Mouse (Mus musculus) 416B (cell line): Measurements from ENCODE around the gene Bcr.

Source experiments
- DNase-seq: peaks from one replicate; pipeline ENCODE4 v3.0.0; 2011; ENCODE audit warnings: low read depth

The Bcr gene

DNA sequence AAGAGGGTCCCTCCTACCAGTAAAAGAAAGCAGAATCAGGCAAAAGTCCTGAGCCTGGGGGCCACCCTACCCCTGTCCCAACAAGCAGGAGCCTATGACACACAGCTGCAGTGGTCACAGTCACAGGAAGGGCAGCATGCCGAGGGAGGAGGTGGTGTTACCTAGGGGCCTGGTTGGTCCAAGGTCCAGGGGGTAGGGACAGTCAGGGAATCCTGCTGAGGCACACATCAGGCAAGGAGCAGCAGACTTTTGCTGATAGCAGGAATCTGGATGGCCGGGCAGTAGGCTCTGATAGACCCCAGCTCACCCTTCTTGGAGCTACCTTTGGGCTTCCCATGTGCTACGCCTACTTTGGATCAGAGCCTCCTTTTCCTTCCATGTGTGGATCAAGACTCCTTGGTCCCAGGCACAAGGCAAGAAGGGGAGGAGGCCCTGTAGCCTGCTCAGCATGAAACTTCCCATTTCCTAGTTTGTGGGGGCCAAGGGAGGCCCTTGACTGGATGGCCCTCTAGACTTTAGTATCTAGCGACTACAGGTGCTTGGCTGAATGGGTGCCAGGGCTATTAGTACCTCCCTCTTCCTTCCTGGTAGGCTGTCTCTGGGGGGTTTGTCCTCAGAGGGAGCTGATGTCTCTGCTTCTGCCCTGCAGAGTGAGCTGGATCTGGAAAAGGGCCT lies 70.1 kb downstream of the Bcr start:
- DNase-seq = no peak

DNA sequence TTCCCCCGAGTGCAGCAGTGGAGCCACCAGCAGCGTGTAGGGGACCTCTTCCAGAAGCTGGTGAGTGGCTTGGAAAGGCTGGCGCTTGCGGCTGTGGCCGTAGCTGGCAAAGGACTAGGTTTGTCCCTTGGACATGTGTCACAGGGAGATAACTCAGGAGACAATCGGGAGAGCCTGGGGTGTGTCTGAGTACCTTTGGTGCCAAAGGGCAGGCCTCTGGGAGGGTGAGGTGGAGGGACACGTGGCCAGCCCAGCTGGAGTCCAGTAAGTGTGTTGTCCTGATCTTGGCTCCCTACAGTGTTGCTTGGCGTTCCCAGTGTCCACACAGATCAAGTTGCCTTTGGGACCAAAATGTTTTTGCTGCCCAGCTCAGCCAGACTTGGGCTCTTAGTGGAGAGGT lies 71.2 kb downstream of the Bcr start:
- no peak for DNase-seq

DNA sequence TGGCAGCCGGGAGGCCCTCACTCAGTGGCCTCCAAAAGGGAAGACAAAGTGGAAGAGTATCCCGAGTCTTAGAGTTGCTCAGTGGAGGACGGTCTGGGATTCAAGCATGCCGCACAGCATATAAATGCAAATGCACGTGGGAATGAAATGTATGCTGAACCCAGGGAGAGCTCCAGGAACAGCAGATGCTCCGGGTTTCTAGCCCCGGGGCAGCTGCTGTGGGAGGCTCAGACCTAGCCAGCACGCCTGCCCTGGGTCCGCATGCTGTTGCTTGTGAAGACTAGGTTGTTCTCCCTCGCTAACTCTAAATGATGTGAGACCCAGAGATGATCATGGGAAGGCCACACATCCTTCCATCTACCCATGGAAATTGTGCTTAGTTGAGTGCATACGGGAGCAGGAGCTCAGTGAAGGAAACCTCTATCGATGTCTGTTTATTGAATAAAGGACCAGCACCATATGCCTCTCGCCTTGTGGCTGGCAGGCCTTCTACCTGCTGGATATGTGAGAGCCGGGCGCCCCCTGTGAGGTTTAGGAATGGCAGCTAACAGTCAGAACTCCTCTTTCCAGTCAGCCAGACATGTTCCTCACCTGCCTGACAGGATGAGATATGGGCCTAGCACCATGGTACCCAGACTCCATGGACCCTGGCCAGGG lies 74.6 kb downstream of the Bcr start:
- DNase-seq = no peak

DNA sequence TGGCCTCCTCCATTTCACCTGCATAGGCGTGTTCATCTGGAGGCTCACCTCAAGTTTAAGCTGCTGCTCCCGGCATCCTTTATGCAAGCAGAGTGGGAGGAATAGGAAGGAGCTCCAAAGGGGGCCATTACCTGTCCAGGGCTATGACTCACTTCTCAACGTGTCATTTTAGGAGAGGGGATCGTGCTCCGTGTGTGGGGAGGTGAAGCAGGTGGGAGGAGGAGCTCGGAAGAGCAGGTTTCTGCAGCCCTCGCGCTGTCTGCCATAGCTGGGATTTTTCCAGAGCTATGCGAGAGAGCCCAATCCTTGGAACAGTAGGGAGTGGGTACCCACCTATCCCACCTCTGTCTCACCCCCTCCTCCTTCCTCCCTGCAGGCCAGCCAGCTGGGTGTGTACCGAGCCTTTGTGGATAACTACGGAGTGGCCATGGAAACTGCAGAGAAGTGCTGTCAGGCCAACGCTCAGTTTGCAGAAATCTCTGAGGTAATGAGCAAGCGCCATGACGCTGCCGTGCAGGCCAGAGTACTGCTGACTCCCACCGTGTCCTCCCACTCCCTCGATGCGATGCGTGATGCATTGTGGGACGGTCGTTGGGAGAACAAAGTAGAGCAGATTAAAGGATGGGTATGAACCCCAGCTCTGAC lies 75.2 kb downstream of the Bcr start:
- DNase-seq = no peak

DNA sequence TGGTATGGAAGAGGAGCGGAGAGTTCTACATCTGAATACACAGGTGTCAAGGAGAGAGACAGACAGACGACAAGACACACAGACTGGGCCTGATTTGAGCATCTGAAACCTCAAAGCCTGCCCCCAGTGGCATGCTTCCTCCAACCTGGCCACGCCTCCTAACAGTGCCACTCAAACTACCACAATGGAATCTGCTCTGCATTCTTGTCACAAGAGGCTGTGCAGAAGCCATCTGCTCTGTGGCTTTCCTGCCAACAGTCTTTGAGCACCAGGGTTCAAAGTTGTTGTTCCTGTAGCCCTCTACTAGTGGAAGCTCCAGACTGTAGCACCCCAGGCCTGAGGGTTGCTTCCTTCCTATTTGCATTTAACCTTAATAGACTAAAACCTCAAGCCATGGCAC lies 76.8 kb downstream of the Bcr start:
- peak; percentile 97 for DNase-seq

DNA sequence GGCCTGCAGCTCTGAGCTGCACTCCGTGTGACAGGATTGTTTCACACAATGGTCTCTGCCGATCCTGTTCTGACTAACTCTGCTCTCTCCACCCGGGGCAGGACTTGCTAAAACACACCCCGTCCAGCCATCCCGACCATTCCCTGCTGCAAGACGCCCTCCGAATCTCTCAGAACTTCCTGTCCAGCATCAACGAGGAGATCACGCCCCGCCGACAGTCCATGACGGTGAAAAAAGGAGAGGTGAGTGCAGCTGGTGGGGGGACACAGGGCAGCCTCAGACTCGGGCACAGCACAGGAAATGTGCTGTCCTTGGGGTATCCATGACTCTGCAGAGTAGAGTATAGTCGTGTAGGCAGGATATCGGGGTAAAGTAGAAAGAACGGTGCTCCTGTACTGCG lies 84.8 kb downstream of the Bcr start:
- DNase-seq = no peak

DNA sequence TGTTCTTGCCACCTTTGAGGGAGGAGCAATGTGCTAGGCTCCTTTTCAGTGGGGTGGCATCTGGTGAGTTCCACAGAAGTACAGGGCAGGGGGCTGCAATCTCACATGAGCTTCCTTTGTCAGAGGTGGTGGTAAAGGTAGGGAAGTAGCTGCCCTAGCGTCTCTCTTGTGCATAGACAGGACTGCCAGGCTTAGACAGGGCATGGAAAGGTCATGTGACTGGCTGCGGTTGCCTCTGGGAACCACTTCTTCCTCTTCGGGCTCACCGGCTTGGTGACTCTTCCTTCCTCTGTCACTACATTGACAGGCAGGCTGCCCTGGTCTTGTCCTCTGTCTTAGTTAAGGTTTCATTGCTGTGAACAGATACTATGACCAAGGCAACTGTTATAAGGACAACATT lies 85.6 kb downstream of the Bcr start:
- DNase-seq = peak; percentile 94

DNA sequence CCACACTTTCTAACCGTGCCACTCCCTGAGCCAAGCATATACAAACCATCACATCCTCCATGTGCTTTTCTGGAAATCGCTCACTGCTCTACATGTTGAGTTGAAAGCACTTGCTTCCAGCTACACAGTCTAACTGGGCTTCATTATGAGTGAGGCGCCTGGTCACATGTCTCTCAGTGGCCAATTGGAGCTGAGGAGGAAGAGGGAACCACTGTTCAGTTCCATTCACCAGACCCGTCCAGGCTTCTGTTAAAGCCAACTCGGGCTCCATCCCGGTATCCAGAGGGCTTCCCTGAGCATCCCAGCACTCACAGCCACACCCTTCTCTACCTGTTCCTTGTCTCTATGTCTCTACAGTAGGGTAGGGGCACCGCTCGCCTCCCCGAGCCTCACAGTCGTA lies 86.2 kb downstream of the Bcr start:
- no peak for DNase-seq

DNA sequence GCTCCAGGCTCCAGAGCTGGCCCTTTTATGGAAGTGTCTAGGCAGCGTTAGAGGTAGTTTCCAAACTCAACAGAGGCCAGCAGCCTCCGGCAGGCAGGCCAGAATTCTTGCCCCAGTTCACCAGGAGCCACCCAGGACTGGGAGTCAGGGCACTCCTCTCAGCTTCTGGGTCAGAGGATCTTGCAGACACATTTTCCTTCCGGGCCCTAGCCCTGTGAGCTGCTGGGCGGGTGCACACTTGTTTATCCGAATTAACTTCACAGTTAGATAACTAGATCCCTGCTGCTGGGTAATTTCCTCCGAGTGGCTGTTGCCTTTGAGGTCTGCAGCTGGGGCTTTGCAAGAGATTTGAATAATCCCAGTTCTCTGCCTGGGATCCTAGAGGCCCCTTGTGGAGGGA lies 87.9 kb downstream of the Bcr start:
- no peak for DNase-seq

DNA sequence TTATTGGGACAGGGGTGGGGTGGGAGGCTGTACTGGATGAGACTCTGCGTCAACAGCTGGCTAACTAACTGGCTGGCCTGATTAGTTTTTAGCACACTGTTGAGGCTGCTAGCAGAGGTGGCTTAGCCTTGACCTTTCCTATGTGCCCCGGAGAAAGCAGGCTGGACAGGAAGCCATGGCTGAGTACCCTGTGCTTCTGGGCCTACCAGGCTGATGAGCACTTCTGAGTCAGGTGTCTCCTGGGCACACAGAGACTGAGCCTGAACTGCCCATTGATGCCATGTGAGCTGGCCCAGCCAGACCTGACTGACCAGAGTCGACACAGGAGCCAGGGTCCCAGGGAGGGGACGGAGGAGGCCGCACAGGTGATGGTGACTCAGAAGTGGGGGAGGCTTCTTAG lies 90.0 kb downstream of the Bcr start:
- peak; percentile 32 for DNase-seq

DNA sequence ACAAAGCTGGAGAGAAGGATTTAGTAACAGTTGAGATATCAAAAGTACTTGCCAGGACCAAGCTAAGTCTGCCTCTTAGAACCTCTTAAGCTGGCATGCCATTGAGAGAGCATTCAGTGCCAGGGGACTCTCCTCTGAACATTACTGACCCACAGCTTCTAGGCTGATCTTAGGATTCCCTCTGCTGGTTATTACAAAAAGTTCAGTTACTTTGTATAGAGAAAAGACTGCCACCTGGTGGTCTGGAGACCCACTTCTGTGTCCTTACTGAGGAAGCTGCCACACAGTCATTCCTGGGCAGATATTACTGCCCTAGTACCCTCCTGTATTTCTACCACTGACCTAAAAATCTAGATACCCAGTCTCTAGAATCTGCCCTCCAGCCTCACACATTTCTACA lies 90.9 kb downstream of the Bcr start:
- DNase-seq = peak; percentile 91

DNA sequence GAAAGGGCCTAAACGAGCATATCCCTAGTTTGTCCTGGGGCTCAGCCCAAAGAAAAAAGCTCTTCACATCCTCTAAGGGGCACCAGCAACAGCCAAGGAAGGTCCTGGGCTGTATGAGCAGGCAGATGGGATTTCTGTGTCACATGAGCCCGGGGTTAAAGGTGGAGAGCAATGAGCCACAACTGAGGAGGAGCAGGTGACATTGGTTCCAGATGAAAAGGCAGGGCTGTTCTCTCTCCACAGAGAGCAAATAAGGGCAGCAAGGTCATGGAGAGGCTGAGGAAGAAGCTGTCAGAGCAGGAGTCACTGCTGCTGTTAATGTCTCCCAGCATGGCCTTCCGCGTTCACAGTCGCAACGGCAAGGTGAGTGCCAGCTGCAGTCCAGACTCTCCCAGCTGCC lies 96.4 kb downstream of the Bcr start:
- no peak for DNase-seq

DNA sequence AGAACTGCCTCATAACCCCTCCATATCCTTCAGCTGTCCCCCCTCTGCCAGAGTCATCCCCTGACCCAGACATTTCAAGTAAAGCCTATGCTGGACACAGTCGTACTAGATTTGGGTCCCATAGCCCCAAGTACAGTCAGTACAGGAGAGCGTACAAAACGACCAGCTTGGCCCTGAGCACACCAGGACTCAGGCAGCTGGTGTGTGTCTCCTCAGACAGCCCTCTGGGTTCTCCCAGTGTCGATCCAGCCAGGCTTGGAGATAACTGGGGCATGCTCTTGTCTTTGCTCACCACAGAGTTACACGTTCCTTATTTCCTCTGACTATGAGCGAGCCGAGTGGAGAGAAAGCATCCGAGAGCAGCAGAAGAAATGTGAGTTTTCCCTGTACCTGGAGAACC lies 97.3 kb downstream of the Bcr start:
- no peak for DNase-seq

DNA sequence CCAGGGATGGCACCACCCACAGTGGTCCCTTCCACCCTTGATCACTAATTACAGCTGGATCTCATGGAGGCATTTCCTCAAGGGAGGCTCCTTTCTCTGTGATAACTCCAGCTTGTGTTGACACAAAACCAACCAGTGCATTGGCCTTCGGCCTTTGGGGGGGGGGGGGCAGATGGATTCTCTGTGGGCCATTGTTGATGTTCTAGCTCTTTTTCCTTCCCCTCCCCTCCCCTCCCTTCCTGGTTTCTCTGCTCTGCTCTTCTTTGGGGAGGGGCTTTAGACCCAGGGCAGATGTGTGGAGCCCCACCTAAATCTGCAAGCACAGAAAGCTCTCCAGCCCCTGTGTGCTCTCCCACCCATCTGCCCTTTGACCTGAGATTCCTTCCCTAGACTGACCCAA lies 98.0 kb downstream of the Bcr start:
- DNase-seq = no peak

DNA sequence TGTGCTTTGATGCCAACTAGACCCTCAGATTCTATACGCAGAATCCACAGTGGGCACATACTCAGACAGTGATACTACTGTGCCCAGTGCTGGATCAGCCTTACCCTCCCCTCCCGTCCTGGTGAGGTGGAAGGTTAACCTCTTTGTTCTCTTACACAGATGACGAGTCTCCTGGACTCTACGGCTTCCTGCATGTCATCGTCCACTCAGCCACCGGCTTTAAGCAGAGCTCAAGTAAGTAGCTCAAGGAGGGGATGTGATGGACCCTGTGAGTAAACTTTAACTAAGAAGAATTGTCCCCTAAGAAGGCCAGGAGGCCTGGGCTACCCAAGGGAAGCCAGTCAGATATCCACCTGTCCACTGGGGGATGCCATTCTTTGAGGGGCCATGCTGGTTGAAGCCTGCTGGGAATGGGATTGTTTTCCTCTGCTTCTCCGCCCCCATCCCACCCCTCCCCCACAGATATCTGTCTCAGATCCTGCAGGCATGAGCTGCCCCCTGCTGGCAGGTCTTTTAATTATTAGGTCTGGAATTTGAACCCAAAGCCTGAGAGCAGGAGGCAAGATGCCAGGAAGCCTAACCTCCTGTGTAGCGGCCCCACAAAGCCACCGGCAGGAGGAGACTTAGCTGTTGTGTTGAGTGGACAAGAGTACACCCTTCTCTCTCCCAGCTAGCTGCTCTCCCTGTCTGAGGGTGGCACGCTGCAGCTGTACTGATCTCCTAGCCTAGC lies 99.9 kb downstream of the Bcr start:
- DNase-seq = no peak

DNA sequence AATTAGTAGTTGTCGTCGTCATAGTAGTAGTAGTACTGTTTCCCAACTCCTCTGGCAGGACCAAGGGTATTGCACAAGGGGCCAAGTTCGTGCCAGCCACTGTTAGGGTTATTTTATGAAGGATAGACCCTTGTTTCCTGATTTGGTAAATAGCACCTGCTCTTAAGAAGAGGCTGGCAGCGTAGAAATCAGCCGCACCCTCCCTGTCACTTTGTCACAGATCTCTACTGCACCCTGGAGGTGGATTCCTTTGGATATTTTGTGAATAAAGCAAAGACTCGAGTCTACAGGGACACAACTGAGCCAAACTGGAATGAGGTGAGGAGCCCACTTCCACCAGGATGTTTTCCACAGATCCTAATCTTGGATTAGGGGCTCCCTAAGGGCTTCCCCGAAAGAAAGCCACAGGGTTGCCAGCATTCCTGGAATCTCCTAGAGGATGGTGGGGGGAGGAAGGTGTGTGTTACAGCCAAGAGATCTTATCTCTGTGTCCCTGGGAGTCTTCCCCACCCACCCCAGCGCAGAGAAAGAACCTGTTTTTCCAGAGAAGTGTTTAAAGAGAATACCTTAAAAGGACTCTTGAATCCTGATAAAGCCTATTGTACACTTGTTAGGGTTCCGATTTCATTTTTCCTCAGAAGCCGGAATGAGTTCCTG lies 105.6 kb downstream of the Bcr start:
- DNase-seq = peak; percentile 33

DNA sequence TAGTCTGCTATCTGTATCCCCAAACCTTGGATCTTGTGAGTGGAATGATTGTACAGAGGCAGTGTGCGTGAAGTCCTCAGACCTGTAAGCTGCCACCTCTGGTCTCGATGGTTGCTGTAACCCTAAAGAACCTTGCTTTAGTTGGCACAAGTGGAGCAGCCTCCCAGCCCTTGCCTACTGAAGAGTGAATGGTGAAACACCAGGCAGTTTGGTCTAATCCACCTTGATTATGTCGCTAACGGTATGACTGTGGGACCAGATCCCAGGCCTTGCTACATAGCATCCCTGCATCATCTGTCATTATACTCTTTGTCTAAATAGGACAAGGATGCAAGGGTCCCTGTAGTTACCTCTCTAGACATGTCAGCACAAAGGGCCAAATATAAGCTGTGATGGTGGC lies 106.2 kb downstream of the Bcr start:
- DNase-seq = no peak

DNA sequence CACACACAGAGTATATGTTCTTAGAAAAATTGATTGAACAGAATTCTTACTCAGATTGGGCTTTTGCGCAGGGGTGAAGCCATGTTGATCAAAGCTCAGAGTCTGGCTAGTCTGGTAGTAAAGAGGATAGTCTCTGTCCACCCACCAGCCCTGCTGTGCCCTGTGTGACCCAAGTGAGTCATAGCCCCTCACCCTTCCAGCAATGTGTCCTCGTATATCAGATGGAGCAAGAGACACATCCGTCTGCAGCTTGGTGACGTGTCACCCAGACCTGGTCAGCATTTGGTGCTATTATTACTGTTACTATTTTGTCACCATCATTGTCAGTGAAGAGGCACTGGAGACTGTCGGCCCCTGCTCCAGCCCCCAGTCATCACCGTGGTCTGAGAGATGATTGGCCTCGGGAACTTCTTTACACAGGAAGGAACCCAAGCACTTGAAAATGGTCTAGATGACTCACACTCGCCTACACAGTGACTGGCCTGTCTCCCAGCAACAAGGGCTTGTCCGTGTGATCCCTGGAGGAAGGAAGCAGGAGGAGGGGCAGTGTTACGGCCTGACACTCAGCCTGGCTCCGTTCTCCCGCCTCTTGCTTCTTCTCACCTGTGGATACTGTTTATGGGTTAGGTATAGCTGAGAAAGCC lies 109.9 kb downstream of the Bcr start:
- DNase-seq = peak; percentile 96

DNA sequence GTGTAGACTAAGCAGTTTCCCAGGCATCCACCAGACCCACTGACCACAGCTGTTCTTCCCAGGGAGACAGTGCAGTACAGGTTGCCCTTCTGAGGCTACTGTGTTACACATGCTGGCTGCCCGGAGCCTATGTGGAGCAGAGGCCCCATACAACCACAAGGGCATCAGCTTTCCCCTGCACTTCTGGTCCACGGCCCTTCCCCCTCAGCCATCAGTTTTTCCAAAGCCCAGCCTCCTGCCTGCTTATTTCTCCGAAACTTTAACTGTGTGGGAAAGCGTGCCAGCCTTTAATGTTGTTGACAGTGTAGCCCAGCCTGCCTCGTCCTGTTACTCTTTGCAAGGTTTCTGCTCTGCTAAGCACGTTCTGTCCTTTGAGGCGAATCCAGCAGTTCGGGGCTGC lies 112.7 kb downstream of the Bcr start:
- no peak for DNase-seq

DNA sequence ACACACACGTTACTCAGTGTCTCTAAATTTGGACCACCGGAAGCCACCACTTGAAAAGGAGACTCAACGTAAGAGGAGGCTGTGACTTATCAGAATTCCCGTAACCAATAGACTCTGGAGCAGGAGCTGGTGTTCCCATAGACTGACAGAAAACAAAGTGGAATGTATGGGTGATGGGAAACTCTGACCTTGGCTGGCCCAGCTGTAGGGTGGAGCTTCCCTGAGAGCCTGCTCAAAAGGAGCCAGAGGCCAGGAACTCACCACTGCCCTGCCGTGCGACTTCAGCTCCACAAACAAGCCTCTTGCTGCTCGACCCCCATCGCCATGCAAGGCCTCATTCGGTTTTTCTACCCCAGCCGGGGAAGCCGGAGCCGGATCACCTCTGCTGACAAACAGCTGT lies 113.3 kb downstream of the Bcr start:
- no peak for DNase-seq

DNA sequence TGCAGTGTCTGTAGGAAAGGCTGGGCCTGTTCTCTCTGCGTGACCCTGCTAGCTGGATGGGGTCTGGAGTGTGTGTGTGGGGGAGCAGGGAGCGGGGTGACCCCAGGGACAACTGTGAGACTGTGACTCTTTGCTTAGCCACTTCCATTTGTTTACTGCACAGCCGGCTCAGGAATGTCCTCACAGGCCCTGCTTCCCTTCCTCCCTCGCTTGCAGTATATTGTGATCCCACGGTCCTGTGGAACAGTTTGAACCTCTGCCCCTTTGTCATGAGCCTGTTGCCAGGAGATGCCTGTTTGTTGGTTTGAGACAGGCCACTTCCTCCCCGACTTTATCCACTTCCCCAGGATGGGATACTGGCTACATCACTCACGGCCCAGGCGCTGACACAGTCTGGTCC lies 116.1 kb downstream of the Bcr start:
- no peak for DNase-seq

DNA sequence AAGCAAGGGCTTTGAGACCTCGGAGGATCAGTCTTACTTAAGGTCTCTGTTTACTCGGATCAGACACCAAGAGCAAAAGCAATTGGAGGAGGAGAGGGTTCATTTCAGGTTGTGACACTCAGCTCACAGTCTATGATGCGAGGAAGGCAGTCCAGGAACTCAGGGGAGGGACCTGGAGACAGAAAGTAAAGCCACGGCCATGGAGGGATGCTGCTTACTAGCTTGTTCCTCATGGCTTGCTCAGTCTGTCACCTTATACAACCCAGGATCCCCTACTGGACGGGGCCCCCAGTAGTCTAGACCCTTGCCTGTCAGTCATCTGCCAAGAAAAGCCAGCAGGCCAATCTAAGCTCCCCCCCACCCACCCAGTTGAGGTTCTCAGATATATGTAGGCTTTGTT lies 118.5 kb downstream of the Bcr start:
- no peak for DNase-seq
